Mouse (Mus musculus) thymus, postnatal 4 days (tissue): Measurements from ENCODE around the gene Exoc6b.

Source experiments
- DNase-seq: peaks from one replicate; pipeline ENCODE4 v3.0.0; 2021

The Exoc6b gene

DNA sequence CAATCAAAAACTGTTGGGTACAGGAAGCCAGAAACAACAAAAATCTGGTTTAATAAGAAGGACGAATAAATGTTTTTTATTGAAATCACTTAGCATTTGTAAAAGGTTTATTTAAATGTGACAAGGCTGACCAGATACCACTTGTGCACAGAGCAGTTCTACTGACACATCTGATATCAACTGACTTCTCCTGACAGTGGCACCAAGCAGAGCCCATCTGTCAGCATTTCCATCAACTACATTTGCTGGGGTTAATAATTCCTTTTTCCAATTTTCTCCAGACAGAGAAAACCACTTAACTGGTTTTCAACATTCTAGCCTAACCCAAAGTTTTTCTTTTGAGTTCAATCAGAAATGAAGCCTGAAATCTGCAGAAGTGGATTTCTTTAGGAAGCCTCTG, 100.8 kb downstream of the Exoc6b start:
- DNase-seq, result no peak

DNA sequence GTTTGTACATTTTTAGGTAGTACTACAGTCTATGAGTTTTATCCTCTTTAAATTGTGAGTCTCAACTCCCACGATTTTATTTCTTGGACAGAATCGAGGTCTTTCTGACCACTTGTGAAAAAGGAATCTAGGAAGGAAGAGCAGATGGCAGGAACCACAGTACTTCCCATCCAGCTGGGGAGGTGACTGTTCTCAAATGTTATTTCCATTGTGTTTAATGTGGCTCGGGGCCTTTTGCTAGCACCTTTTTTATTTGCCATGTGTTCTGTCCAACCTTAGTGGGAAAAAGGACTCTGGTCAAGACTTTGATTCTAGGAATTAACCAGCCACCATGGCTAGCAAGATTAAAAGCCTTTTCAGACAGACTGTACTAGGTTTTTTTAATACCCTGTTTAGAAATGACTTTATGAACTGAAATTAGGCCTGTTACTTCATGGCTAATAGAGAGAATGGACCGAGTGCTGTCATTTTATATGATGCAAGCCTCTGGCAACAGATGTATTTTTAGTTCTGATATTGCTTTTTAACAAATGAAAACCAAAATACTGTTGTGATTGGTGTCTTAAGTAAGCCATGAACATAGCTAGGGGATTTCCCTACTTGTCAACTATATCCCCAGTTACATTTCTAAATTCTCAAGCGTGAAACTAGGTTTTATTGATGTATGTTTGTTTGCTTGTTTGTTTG, 104.4 kb downstream of the Exoc6b start:
- DNase-seq, result no peak

DNA sequence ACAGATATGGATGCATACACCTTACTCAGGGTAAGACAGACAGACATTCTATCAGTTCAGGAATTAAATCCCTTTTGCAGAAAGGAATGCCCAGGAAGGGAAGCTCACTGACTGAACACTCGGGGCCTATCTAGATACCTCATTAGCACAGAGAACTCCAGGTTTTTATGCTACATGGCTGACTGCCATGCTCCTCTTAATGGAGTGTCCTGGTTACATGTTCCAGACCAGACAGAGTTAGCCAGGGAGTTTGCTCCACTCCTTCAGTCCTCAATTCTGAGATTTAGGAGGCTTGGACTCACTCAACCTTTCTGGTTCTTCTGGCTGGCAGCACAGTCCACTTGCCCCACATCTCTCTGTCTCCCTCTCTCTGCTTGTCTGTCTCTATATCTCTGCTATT, 106.3 kb downstream of the Exoc6b start:
- no peak for DNase-seq

DNA sequence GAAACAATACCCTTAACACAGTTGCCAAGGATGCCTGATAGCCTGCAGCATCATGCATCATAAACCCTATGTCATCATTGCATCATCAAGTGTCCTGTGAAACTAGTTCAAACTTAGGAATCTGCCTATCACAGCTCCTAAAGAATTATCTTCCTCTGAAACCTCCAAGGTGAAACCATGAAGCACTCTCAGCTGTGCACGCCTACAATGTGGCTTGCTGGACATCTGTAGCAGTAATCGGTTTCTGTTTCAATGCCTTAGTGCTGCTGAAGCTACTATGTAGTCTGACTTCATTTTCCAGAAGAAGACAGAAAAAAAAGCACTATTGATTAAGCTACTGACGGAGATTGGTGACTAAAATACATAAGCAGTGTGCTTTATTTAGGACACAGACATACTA, 107.5 kb downstream of the Exoc6b start:
- no peak for DNase-seq

DNA sequence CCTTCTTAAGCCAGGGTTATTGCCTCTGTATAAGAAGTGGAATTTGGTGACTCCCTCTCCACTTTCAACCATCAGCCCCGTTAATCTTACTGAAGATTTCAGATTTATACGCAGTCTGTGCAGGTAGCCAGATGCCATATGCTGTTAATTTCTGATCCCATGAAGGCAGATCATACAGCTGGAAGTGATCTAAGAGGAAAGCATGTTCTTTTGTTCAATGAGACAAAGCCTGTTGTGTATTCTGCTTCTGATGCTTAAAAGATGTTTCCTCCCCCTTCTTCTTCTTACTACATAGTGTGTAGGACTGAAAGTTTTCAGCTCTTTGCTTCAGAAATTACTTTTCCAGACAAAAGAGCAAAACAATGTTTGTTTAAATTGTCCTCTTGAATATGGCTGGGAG, 109.8 kb downstream of the Exoc6b start:
- no peak for DNase-seq

DNA sequence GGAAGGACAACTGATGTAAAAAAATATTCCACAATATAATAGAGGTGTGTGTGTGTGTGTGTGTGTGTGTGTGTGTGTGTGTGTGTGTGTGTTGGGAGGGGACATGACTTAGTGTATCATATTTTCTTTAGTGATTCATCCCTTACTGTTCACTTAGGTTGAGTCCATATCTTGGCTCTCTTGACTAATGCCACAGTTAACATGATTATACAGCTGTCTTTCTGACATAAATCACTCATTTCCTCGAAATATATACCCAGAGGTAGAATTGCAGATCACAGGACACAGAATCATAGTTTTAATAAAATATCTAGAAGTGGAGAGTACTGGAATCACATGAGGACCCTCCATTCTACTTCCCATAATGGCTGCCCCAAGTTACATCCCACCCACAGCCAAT, 117.7 kb downstream of the Exoc6b start:
- DNase-seq, result no peak

DNA sequence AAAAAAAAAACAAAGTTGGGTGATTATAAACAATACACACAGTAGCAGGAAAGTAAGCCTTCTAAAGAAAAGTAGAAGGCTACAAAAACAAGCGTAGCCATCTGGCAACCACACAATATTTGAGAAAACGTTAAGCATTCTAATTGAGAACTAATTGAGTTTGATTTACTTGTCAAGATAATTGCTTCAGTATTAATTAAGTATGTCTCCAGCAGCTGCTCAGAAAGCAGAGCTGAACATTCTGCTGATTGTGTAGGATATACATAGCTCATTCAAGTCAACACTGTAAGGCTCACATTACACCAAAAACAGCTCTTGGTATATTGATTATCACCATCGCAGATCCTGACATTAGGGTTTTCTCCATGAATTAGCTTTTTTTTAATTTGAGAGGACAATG, 122.7 kb downstream of the Exoc6b start:
- DNase-seq, result no peak

DNA sequence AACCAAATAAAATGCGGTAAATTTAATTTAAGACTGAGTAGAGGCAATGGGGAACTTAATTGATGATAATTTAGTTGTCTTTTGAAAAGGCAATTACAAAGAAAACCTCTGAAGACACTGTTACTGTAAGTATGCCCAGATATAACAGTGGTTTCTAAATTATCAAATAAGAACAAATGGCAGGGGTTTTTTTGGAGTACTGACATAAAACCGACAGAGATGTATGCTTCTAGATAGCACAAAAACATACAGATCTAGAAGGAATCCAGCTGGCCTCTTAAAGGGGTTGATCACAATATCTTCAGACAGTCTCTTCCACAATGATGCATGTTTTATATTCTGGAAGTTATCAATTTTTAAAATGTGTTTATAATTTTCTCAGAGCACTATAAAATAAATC, 123.2 kb downstream of the Exoc6b start:
- no peak for DNase-seq

DNA sequence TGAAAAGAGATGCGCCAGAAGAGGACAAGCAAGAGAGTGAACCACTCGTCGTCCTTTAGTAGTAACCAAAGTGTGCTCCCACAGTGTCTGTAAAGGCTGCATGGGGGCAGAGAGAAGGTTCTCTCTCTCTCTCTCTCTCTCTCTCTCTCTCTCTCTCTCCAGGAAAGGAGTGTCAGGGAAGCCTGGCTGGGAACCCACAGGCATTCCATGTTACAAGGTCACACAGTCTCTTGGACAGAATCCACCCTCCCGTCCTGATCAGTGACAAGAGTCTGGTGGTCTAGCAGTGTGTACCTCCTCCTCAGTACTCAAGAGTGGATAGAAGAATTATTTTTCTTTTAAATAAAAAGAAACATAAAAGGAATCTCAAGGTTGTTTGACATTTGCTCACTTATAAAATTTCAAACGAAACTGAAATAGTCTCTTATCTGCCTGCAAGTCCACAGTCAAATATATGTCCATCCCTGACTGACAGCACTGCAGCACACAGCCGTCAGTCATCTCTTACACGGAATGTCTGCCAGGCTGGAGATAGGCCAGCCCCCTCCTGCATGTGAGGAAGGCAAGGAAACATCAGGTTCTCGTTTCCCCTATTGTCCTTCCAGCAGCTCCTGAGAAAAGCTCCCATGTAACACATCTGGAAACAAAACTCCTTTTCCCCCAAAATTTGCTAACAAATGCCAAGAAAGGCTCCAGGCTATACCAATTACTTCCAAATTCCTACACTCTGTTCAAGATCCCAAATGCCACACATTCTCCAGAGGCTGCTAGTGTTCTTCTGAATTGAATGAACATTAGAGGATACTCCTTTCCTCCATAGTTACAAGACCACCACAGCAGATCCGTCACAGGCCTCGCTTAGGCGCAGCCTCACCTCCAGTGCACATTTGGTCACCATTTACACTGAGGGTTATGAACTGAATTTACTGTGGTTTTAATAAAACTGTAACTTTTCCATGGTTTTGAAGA, 136.1 kb downstream of the Exoc6b start:
- DNase-seq, result no peak

DNA sequence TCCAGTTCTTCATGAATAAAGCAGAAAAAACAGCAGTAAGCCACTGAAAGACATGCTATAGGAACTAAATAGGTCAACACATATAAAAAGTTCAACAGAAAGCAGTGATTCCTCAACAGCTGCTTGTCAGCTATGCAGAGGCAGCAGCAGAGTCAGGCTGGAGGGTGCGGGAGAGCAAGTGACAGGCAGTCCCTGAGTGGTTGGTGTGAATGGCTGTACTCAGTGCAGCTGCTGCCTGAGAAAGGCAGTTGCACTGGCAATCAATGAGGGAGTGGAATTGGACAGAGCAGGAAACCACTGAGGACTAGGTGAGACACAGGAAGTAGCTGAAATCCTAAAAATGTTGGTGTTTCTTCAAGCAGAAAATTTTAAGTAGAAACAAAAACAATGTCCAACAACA, 138.3 kb downstream of the Exoc6b start:
- DNase-seq, result peak; percentile 16

DNA sequence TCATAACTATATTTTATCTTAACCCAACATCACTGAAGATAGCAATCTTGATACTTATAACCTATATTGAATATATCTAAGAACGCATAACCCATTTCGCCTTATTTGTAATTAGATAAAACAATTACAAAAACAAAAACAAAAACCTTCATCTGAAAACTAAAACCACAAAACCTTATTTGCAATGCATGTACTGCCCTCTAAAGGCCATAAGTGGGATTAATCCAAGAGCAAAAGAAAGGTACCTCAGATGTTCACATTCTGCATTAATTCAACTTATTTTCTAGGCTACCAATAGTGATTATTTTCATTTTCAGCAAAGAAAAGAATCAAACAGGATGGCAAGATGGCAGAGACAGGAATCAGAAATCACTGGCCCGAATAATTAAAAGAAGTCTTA, 143.2 kb downstream of the Exoc6b start:
- DNase-seq, result no peak

DNA sequence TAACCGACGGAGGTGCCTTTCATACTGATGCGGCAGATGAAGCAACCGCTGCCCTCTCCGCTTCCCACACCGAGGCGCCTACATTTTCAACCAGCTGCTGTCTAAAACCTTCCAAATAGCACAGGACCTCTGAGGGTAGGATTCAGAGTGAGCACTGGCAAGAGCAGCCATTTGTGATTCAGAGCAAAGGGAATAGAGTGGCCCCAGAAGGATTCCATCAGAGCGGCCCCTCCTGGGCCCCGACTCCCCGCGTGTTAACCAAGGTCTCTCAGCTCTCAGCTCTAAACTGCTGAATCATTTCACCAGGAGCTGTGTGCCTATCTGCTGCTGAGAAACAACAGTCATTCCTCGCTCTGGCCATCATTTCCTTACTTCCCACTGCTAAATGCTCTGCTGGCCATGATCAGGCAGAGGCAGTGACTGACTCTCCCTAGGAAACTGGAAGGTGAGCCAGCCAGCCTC, 145.5 kb downstream of the Exoc6b start:
- DNase-seq, result no peak

DNA sequence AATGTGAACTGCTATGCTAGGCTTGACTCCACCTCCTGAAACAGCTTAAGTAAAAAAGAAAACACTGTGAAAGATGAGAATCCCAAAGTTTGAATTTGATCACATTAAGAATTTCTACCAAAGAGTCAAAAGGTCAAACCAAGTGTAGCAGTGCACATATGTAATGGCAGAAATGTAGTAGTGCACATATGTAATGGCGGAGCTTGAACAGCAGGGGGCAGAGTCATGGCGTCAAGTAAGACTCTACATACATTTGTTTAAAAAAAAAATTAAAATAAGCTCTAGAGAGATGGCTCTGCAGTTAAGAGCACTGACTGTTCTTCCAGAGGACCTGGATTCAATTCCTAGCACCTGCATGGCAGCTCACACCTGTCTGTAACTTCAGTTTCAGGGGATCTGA, 153.0 kb downstream of the Exoc6b start:
- DNase-seq, result peak; percentile 76

DNA sequence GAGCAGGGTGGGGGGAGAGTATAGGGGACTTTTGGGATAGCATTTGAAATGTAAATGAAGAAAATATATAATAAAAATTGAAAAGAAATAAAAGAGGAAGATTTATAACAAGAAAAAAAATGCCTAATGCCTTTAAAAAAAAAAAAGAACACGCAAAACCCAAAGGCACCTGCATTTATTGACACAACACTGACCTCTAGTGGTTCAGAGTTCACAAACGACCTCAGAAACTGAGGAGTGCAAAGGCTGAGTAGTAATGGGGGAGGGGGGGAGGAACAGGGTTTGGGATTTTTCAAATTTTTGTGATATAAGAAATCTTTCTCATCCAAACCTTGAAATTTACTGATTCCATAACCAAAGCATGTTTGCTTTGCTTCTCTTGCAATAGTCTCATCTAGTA, 156.9 kb downstream of the Exoc6b start:
- DNase-seq, result peak; percentile 19

DNA sequence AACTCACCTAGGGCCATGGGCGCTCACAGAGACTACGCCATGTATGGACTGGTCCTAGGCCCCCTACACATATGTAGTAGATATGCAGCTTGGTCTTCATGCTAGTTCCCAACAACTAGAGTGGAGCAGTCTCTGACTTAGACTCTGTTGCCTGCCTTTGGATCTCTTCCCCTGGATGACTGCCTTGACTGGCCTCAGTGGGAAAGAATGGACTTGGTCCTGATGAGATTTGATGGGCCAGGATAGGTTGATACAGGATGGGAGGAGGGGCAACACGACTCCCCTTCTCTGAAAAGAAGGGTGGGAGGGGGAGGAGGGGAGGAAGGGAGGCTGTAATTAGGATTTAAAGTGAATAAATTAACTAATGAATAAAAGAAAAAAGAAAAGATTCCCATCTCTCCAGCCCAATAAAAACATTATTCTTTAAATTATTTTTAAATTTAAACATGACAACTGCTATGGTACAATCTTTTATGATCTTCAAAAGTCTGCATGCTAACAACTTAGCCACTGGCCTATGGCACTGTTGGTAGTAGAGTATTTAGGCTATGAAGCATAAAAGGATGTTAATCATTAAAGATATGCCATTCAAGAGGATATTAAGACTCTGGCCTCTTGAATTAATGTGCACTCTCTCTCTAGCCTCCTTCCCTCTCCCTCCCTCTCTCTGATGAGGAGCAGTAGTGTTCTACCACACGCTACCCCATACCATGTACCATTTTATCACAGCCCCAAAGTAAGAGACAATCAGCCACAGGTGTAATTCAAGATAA, 170.1 kb downstream of the Exoc6b start:
- no peak for DNase-seq

DNA sequence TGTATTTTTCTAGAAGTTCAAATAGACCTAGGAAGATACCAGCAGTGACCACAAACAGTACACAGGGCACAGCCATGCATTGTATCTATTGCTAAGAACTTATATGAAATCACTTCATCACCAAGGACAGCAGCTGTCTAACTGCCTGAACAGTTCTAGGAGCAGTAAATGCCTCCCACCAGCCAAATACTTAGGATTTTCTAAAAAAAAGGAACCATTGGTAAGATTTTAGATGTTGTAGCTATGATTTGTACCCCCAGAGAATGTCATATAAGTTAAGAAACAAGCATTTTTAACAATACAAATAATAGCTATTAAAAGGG, 175.6 kb downstream of the Exoc6b start:
- no peak for DNase-seq

DNA sequence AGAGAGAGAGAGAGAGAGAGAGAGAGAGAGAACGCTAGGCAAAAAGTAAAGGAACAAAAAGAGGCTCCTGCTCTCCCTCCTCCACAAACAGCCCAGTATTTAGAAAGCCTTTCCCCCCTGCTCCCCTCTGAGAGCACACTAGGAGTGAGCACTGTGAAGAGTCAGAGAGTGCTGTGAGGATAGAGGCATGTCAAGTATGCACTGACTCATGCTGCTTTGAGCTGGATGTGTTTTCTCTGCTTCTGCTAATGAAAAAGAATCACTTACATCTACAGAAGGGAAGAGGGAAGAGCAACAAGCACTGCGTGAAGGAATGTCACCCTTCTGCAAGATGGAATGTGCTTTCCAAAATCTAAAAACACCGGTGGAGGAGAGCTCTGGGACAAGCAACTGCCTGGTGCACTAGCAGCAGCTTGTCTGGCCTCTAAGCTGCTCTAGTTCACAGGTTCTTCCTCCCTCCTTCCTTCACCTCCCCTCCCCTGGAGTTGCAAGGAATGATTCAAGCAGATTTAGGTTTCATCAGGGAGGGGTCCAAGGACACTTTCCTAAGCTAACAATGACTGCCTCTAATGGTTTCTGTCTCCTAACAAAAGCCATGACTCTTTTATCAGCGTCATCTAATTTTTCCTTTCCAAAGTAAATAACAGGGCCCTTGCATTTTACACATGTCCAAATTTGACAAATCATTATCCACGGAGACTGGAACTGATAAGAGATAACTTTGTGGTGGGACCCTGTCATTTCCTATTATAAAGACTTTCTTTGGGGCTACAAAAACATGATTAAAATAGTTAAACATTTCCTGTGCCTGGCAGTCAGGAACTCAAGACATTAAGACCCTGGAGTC, 176.2 kb downstream of the Exoc6b start:
- DNase-seq, result no peak

DNA sequence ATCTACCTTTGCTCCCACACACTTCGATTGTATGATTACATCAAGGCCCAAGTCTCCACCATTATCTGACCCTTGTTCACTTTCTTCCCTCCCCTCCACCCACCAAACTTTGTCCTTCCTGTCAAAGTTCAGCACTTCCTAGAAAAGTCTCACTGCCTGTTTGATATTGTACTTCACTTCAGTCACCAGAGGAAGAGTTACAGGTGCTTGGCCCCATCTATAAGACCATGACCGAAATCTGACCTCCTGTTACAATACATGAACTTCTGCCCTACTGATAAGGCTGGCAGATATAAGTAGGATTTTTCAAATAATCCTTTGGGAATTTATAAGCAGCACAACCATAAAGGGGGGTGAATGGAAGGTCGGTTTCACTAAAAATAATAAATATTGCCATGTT, 182.8 kb downstream of the Exoc6b start:
- no peak for DNase-seq

DNA sequence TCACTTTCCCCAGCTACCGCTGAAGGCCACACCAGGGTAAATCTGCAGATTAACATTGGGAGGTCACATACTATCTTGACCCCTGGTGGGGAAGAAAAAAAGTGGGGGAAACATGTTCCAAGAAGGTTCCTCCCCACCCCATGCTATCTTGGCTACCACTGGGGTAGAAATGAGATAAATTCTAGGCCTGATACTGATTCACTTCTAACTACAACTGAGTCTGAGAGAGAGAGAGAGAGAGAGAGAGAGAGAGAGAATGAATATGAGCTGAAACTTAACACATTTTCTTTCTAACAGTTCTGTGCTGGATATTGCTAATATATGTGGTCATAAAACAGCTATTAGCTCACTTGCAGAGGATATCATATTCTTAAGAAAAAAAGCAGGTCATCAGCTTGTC, 184.2 kb downstream of the Exoc6b start:
- no peak for DNase-seq

DNA sequence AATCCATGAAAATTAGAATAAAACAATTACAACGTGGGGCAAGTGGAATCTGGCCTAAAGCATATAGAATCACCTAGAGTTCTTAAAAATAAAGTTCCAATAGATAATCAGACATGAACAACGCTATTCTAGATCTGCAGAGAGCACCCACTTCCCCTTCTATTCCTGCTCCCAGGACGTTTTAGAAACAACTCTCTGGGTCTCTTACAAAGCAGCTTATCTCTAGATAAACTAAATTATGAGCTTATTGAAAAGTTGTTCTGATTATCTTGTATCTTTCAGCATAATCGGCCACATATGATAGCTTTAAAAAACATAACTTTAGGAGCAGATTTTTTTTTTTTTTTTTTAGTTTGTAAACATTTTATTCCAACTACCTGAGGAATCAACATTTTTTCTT, 185.6 kb downstream of the Exoc6b start:
- no peak for DNase-seq

DNA sequence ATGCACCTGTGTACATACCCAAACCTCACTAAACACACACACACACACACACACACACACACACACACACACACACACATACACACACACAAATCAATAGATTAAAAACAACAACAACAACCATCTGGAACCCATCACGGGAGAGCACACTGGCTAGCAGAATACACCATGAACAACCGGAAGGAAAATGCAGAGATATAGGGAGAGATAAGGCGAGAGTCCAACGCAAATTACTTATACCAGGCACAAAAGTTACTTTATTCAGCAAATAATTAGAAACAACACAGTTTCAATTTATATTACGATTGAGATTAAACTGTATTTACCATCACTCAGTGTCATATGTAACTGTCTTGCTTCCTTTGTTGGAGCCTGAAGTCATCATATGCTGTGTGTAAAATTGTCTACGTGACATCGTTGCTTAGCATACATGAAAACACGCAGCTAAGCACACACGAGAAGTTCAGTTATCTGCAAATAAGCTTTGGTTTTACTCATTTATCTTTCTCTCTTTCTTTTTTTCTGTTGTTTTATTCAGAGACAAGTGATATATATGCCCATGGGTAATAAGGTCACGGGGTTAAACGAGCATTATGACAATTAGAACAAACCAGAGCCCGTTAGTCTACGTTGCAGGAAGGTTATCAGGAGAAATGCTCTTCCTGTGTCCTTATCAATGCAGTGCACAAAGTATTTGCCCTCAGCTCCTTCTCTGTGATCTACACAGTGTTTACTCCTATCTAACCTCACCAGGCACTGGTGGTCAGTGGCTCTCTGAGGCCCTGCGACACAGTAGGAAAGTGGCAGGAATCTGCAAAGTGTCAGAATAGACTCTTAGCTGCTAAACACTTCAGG, 186.4 kb downstream of the Exoc6b start:
- DNase-seq, result no peak

DNA sequence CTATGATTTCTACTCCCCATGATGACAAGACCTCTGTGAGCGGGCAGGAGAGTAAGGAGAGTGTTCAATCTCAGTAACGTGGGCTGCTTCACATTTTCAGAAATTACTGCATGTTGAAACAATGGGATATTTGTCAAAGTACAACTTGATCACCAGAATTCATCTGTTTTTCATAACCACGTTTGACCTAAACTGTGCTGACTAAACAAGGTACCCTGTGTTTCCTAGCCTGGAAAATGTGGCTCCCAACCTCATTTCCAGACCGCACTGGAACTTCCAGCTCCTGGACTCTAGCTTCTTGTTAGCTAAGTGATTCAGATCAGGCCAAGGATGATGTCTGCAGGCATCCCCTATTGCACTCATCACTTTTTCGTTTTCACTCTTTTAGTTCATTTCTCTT, 193.4 kb downstream of the Exoc6b start:
- no peak for DNase-seq
